Mouse (Mus musculus): ENCODE measurements around the gene Clock. TPM values are rescaled to one million over a fixed set of nuclear protein-coding genes. Genes with fewer than 3 reads are reported as not detected.

Clock gene
- 1.6 and 1.7 TPM in 2 replicates for polyA plus RNA-seq (2012; rRNA removed)

DNA sequence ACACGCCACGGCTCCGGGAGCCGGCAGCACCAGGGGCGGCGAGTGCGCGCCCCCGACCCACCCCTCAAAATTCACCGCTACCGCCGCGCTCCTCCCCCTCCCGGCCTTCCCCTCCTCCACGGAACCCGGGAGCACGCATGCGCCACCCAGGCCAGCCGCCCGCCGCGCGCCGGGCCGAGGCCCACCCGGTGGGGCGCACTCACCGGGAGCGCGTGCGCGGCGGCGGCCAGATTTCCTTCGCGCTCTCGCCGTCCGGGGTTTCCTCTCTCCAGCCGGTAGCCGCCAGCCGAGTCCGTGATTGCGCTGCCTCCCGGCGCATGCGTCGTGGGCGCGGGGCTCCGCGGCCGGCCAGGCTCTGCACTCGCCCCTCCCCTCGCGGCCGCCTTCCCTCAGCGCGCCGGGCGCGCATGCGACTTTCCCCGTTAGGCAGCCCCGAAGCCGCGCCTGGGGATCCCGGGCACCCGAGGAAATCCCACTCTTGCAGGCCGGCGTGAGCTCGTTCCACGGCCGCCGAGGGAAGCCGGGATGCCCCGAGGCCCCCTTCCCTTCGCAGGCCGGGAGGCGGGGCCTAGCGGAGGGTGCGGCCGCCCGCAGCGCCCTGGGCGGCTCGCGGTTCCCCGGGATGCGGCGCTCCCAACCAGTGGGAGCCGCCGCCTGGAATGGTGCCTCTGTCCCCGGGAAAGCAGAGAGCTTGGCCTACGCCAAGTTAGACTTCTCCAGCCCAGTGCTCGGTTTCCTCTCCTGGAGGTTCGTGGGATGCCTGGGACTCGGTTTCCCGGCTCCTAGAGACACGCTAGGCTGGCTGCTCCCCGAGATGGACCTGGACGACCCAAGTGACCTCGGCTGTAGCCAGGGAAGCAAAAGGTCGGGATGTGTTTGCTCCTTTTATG lies at the start of gene Clock:
TSS of gene Clock (minus strand) at position 341 of the 890 bp plus-strand sequence.

DNA sequence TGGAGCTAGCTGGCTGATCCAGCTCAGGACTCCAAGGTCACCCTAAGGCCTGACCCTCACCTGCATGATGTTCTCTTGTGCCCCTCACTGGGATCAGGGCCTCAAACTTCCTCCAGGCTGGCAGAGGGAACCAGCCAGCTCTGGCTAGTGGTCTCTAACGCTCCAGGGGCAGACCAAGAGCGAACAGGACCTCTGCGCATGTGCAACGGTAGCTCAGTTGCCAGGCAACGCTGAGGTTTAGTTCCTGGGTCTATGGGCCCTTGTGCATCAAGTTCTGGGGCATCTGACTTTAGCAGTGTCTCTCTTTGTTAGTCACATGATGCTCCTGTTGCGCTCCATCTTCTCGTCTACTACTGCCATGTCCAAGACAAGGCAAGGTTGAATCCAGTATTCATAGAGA lies 26.4 kb upstream of the Clock start, which contains the start of gene Pdcl2:
TSS of gene Pdcl2 (minus strand) at position 204 of the 400 bp plus-strand sequence.

DNA sequence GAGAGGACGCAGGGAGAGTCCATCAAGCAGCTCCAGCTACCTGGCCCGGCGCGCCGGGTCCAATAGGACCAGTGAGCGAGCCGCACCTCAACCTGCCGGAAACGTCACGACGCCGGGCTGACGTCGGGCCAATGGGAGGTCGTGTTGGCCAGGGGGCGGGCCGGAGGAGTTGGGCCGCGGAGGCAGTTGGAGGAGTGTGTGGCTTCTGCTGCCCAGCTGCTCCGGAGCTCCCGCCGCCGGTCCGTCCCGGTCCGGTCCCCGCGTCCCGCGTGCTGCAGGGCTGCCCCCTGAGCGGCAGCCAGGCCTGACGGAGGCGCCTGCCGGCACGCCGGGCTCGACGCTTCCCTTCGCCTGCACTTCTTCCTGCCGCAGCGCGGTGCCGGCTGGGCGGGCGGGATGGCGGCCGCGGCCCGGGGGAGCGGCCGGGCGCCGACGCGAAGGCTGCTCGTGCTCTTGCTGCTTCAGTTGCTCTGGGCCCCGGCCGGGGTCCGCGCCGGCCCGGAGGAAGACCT lies 120.8 kb downstream of the Clock start, which contains the start of gene Tmem165:
TSS of gene Tmem165 (plus strand) at position 131 of the 512 bp plus-strand sequence.

Other genes starting within 250 kb of the Clock start
- 8.7 and 9.3 TPM in 2 replicates for gene Srd5a3, start 164.5 kb downstream of the Clock start, polyA plus RNA-seq (2012; rRNA removed)
- 22.7 and 25.4 TPM in 2 replicates for gene Tmem165, start 120.9 kb downstream of the Clock start, polyA plus RNA-seq (2012; rRNA removed)
- not detected in 2 replicates for gene Pdcl2, start 26.4 kb upstream of the Clock start, polyA plus RNA-seq (2012; rRNA removed)
- gene Nmu, start 59.0 kb upstream of the Clock start, polyA plus RNA-seq (2012; rRNA removed) = not detected in 2 replicates
- gene Gm7271, start 179.2 kb upstream of the Clock start, polyA plus RNA-seq (2012; rRNA removed) = not detected in 2 replicates
- 17.0 and 18.6 TPM in 2 replicates for gene Exoc1, start 224.5 kb upstream of the Clock start, polyA plus RNA-seq (2012; rRNA removed)

Data from liver, embryonic 14 days (tissue).